Mouse (Mus musculus): Measurements from ENCODE around the gene Dnaaf3.

Gene Dnaaf3

GRCm38 (mm10) chr7:4521231-4522003, 10.8 kb downstream of the Dnaaf3 start:
- peak in 1 of 2 experiments; percentile 28 for DNase-seq

DNA sequence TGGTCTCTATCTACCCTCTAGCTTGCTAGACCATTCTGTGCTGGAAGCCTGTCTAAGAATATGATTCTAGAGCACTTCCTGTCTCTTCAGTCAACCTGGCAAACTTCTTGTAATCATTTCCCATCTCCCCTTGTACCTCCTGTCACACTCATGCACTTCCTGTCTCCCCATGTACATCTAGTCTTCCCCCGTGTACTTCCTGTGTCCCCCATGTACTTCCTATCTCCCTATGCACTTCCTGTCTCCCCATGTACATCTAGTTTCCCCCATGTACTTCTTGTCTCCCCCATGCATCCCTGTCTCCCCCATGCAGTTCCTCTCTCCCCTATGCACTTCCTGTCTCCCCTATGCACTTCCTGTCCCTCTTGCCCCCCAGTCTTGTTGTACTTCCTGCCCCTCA, 13.8 kb downstream of the Dnaaf3 start:
- DNase-seq, result no peak

DNA sequence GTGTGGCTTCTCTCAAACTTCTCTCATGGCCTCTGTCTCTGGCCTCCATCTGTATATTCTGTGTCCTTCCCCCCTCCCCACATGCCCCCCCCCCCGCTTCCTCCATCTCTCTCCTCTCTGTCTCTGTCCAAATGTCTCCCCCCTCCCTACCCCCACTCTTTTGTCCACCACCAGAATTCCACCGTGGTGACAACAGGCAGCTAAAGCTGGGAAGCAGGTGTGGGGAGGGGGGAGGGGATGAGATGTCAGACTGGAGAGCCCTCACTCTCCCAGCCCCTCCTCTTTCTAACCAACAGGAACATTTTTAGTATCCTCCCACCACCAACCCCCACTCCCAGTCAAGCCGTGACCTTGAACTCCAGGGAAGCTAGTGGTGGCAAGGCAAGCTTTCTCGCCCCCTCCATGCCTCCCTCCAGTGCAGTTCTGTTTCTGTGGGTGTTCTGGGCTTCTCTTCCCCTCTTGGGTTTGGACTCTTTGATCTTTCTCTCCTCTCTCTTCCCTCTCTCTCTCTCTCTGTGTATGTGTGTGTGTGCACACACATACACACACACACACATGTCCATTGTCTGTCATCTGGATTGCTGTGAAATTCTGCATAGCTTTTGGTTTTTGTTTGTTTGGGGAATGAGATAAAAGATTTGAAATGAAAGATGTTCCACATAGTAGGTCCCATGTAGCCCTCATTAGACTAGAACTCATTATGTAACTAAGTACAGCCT, 15.8 kb downstream of the Dnaaf3 start, which contains the start of gene Tnnt1:
Gene Tnnt1, minus strand, starts transcription at position 51 of the 719 bp plus-strand sequence.
- DNase-seq, result no peak

- no peak for DNase-seq
These were observed 16.4 kb downstream of the Dnaaf3 start for GRCm38 (mm10) chr7:4515853-4516252.

GRCm38 (mm10) chr7:4513829-4514712, 18.2 kb downstream of the Dnaaf3 start:
- DNase-seq, result peak; percentile 71 to 78

GRCm38 (mm10) chr7:4513236-4513635, 19.0 kb downstream of the Dnaaf3 start:
- peak; percentile 49 to 58 for DNase-seq

DNA sequence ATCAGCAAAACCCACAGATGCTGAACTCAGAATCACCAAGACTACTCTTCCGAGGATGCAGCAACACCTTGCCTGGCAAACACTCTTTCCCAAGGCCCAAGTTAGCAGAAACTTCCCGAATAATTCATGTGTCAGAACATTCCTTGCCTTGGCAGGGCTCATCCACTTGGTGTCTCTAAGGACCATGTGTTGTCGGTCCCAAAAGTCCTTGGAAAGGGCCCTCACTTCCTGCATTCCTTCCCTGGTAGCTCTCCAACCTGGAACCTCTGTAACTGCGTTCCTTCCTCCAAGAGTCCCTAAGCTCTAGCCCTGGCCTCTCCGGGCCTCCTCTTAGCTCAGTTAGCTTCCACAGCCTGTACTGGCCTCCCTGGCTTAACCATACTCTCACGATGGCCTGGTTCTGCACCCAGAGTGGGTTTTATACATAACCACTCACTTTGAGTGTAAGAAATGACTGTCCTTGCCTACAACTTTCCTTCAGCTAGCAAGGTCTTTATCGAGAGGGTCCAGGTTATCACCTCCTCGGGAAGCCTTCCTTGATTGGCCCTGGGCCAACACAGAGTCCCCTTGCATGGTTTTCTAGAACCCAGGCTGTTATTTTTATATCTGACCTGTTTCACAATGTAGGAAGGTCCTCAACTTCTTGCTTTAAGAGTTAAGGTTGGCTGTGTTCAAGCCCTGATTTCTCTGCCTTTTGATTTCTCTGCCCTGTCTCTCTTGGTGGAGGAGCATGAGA, 20.6 kb downstream of the Dnaaf3 start:
- no peak for DNase-seq

GRCm38 (mm10) chr7:4509863-4510608, 22.2 kb downstream of the Dnaaf3 start:
- peak; percentile 83 to 88 for DNase-seq

- no peak for DNase-seq
These were observed 23.5 kb downstream of the Dnaaf3 start for GRCm38 (mm10) chr7:4508739-4509116.

- DNase-seq, result no peak
These were observed 24.1 kb downstream of the Dnaaf3 start for GRCm38 (mm10) chr7:4508062-4508738.

DNA sequence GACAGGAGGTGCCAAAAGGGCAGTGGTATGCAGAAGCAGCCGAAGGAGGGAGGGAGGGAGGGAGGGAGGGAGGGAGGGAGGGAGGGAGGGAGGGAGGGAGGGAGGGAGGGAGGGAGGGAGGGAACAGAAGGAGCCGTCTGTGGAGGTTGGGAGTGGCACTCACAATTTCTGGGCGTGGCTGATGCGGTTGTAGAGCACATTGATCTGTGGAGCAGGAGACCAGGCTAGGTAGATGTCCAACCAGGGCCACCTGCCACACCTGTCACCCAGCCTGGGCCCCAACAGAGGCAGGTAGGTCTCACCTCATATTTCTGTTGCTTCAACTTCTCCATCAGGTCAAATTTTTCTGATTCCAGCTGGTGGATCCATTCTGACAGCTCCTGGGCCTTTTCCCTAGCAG, 25.0 kb downstream of the Dnaaf3 start:
- DNase-seq, result no peak

DNA sequence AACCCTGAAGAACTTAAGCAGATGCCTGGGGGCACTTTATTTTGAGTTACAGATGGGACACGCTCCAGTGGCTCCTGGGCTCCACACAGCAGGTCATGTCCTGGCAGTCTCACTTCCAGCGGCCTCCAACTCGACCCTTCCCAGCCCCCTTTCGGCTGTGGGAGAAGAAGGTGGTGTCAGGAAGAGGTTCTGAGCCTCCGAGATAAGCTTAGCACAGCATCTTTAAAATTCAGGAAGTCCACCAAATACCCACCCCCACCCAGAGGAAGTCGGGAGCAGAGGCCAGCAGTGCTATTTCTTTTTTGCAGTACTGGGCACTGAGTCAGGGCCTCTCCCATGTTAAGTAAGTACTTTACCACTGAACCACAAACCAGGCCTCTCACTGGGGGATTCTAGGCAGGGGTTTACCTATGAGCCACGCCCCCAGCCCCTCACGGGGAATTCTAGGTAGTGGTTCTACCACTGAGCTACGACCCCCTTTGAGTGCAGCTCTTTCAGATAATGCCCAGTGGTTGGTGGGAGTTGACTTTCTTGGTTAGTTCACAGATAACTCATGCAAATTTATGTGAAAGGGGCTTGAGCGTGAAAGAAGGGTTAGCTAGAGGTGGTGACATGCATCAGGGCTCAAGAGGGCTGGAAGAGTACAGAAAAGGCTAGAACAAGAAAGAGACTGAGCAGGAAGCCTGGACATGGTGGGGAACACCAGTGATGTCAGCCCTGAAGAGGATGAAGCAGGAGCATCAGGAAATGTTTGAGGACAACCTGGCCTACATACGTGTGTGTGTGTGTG, 27.4 kb downstream of the Dnaaf3 start:
- no peak for DNase-seq

- DNase-seq, result no peak
These were observed 28.4 kb downstream of the Dnaaf3 start for GRCm38 (mm10) chr7:4503858-4504257.

- DNase-seq, result no peak
These were observed 29.2 kb downstream of the Dnaaf3 start for GRCm38 (mm10) chr7:4503100-4503499.

GRCm38 (mm10) chr7:4502421-4503090, 29.7 kb downstream of the Dnaaf3 start:
- peak in 1 of 2 experiments; percentile 27 for DNase-seq

- DNase-seq, result peak; percentile 97
These were observed 30.5 kb downstream of the Dnaaf3 start, which contains the start of gene Ppp1r12c for GRCm38 (mm10) chr7:4501558-4502397. Ppp1r12c (minus strand) TSS chr7:4501680.

DNA sequence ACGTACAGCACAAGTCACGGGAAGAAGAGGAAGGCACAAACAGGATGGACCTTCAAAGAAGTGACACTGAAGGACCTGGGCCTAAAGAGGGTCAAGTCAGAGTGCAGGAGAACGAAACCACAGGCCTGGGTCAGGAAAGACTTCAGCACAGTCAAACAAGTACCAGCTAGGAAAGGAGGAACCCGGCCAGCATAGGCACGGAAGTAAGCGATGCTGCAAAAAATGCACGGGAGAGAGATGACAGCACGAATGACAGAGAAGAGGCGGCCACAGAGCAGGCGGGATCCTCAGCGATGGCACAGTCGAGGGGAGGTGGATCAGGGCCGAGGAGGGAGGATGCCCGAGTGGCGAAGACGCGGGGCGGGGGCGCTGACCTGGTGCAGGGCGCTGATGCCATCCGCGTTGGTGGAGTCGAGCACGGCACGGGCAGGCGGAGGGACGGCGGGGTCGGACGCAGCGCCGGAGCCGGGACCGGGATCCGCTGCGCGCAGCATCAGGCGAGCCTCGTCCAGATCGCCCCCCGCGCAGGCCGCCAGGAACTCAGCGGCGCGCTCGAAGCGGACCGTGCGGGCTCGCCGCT, 31.3 kb downstream of the Dnaaf3 start:
- peak; percentile 59 to 67 for DNase-seq

DNA sequence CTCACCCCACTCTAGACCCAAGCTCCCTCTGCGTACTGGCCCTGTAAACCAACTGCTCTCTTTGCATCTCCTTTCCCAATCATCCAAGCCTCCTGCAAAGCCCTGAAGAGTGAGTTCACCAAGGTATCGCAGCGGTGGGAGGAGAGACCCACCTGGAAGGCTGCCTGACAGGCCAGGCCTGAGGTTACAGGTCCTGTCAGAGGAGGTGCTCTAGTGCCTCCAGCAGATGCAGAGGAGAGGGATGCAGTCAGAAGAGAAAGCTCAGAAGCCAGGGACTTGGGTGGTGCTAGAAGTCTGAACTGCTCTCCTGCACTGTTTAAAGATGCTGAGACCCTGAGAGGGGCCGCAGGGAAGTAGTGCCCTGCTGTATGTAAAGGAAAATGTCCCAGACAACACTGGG, 33.2 kb downstream of the Dnaaf3 start:
- DNase-seq, result no peak

All from kidney, postnatal 4 days (tissue).